Mouse (Mus musculus): Measurements from ENCODE around the gene Suz12. TPM values are rescaled to one million over a fixed set of nuclear protein-coding genes. Genes with fewer than 3 reads are reported as not detected.
A peak's percentile ranks its signal among the peaks of the same experiment; 100 is the strongest.
"Not testable (repeated sequence)": the region's sequence is repeated elsewhere in the genome, so short reads cannot be mapped to it uniquely, and the experiment has no call there.

Gene Suz12
- polyA plus RNA-seq, 1 experiment from 2014 or later, result 23.3 TPM

DNA sequence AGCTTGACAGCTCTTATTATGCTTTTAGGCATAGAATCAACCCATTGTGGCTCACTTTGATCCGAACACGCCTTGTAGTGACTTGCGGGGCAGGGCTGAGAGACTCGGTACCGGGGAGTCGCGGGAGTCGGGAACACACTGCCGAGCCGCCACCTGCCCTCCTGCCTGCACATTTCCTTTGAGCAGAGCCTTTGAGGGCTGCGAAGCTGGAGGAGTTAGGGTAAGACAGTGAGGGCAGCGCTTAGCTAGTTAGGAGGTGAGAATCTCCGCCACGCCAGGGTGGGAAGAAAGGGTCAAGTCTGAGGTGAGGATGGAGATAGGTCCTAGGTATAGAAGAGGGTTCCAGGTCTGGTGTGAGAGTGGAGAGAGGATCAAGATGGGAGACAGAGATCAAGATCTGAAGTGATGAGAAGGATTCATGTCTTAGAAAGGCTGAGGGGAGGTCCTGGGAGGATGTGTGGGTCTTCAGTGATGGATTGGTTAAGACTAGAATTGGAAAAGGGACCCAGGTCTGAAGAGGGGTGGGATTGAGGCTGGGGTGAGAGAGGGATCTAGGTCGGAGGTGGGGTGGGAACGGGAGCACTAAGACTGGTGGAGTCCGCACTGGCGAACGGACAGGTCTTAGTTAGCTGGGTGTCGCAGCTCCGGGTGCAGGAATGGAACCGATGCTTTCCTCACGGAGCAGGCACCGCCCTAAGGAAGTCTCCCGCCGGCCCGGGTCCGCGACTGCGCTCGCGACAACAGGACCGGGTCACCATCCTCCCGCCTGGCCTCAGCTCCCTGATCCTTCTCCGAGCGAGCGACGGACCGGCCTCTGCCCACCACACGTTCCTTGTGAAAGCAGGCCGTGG, 19.1 kb upstream of the Suz12 start:
- DNase-seq (ENCODE audit: low spot score), result peak; percentile 75
- Histone ChIP-seq H3K27me3 (replicated peaks; ENCODE audit: low read depth, poor library complexity, severe bottlenecking) (peaks cover 45% of the 10 kb centered on the region), H3K9me3 (no peaks in the 10 kb centered on the region), H3K27ac (replicated peaks) (peak overlapping the region; percentile 65; the same call in 1 of the 2 replicates), H3K4me3 (peak overlapping the region; percentile 66), H3K4me1 (peaks cover 16% of the 10 kb centered on the region), H3K36me3 (replicated peaks) (no peaks in the 10 kb centered on the region)
- under 1% methylated on average over 41 of the region's 41 CpGs for WGBS

DNA sequence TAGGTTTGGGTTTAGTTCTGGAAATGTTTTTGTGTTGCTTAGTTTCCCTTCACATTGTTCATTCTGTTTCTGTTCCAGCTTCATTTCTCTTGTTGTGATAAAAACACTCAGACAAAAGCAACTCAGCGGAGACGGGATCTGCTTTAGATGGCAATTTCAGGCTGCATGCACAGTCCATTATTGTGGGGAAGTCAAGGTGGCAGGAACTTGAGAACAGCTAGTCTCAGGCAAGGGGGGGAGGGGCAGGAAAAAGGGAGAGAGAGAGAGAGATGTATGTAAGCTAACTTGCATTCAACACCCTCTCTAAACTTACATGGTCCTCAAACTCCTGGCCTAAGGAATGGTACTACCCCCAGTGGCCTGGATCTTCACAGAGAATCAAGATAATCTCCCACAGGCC, 17.5 kb upstream of the Suz12 start:
- no peak overlapping the region for H3K27ac ChIP-seq (replicated peaks)
- WGBS, result 60% methylated on average over 2 of the region's 2 CpGs
- H3K9me3 ChIP-seq, result no peaks in the 10 kb centered on the region
- DNase-seq (ENCODE audit: low spot score), result no peak
- no peaks in the 10 kb centered on the region for H3K36me3 ChIP-seq (replicated peaks)
- H3K4me1 ChIP-seq, result peaks cover 16% of the 10 kb centered on the region
- no peak overlapping the region for H3K4me3 ChIP-seq
- H3K27me3 ChIP-seq (replicated peaks; ENCODE audit: low read depth, poor library complexity, severe bottlenecking), result peaks cover 45% of the 10 kb centered on the region

DNA sequence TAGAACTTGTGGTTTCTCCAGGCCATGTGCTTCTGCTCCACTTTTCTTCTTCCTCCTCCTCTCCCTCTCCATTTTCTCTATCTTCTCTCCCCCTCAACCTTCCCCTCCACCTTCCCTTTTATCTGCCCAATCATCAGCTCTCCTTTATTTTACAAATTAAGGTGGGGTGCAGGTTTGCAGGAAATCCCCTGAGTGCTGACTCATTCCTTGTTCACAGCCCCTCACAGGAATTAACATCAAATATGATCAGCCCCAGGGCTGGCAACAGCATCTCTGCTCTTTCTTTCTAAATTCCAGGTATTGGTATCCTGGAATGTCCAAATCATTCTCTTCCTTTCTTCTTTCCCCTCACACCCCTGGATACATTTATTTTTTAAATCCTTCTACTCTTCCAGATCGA, 16.7 kb upstream of the Suz12 start:
- 87% methylated on average over 1 of the region's 1 CpGs for WGBS
- DNase-seq (ENCODE audit: low spot score), result no peak
- Histone ChIP-seq H3K36me3 (replicated peaks) (no peaks in the 10 kb centered on the region), H3K4me1 (peaks cover 16% of the 10 kb centered on the region), H3K27ac (replicated peaks) (no peak overlapping the region), H3K4me3 (no peak overlapping the region), H3K27me3 (replicated peaks; ENCODE audit: low read depth, poor library complexity, severe bottlenecking) (peaks cover 45% of the 10 kb centered on the region), H3K9me3 (no peaks in the 10 kb centered on the region)

DNA sequence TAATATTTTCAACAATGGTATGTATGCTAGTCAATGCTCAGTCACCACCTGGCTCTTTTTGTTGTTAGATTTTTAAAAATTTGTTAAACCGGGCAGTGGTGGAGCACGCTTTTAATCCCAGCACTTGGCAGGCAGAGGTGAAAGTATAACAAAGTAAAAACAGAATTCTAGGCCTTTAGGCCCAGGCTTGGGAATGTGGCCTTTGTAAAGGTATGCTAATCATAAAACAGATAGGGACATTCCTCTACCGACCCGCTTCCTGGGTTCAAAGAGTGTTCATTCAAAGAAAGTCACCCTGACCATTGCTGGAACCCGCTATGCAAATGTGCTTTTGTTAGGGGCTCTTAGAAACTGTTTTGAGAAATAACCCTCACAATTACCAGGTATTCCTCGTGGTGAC, 16.3 kb upstream of the Suz12 start:
- not testable (repeated sequence) for H3K27ac ChIP-seq (replicated peaks); H3K36me3 ChIP-seq (replicated peaks); H3K9me3 ChIP-seq; DNase-seq (ENCODE audit: low spot score); H3K4me3 ChIP-seq
- peaks cover 45% of the 10 kb centered on the region for H3K27me3 ChIP-seq (replicated peaks; ENCODE audit: low read depth, poor library complexity, severe bottlenecking)
- peaks cover 16% of the 10 kb centered on the region for H3K4me1 ChIP-seq
- 81% methylated on average over 6 of the region's 6 CpGs for WGBS

DNA sequence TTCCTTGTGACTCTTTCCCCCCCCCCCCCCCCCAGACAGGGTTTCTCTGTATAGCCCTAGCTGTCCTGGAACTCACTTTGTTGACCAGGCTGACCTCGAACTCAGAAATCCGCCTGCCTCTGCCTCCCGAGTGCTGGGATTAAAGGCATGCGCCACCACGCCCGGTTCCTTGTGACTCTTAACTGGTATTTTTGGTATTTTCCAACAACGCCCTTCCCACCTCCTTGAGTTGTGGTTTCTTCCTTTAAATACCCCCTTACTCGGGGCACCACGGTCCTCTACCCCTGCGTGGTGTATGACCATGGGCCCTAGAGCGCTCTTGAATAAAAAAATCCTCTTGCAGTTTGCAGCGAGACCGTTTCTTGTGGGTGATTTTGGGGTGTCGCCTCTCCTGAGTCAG, 15.8 kb upstream of the Suz12 start:
- H3K27me3 ChIP-seq (replicated peaks; ENCODE audit: low read depth, poor library complexity, severe bottlenecking), result peaks cover 41% of the 10 kb centered on the region
- not testable (repeated sequence) for H3K27ac ChIP-seq (replicated peaks); DNase-seq (ENCODE audit: low spot score); H3K4me3 ChIP-seq; H3K36me3 ChIP-seq (replicated peaks); H3K9me3 ChIP-seq
- H3K4me1 ChIP-seq, result peaks cover 16% of the 10 kb centered on the region
- 96% methylated on average over 14 of the region's 14 CpGs for WGBS

DNA sequence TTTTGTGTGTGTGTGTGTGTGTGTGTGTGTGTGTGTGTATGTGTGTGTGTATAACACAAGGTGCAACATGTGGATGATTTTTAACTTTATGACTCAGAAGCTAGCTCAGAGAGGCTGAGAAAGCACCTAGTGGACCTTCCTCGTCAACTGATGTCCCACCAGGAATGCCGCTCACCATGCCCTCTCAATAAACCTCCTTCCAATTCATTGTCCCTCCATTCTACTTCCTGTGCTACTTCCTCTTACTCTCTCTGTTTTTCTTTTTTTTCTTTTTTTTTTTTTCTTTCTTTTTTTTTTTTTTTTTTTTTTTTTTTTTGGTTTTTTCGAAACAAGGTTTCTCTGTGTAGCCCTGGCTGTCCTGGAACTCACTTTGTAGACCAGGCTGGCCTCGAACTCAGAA, 15.2 kb upstream of the Suz12 start:
- DNase-seq (ENCODE audit: low spot score); H3K9me3 ChIP-seq; H3K36me3 ChIP-seq (replicated peaks); H3K4me3 ChIP-seq; H3K27ac ChIP-seq (replicated peaks): not testable (repeated sequence)
- H3K27me3 ChIP-seq (replicated peaks; ENCODE audit: low read depth, poor library complexity, severe bottlenecking), result peaks cover 34% of the 10 kb centered on the region
- H3K4me1 ChIP-seq, result peaks cover 16% of the 10 kb centered on the region
- 90% methylated on average over 4 of the region's 4 CpGs for WGBS

DNA sequence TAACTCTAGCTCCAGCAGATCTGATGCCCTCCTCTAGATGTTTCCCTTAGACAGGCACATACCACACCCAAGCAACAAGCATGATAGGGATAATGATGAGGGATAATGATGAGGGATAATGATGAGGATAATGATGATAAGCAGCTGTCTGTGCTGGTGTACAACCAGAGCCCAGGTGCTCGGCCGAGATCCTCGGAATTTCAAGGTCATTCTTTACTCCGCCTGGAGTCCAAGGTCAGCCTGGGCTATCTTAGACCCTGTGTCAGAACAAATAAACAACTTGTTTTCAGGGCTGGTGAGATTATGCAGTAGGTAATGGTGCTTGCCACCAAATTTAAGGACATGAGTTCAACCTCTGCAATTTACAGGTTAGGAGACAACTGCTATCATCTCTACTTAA, 6.0 kb upstream of the Suz12 start:
- H3K4me1 ChIP-seq, result no peaks in the 10 kb centered on the region
- WGBS, result 88% methylated on average over 4 of the region's 4 CpGs
- H3K27ac ChIP-seq (replicated peaks), result no peak overlapping the region
- H3K9me3 ChIP-seq, result no peaks in the 10 kb centered on the region
- no peak for DNase-seq (ENCODE audit: low spot score)
- H3K27me3 ChIP-seq (replicated peaks; ENCODE audit: low read depth, poor library complexity, severe bottlenecking), result no peaks in the 10 kb centered on the region
- no peak overlapping the region for H3K4me3 ChIP-seq
- no peaks in the 10 kb centered on the region for H3K36me3 ChIP-seq (replicated peaks)

DNA sequence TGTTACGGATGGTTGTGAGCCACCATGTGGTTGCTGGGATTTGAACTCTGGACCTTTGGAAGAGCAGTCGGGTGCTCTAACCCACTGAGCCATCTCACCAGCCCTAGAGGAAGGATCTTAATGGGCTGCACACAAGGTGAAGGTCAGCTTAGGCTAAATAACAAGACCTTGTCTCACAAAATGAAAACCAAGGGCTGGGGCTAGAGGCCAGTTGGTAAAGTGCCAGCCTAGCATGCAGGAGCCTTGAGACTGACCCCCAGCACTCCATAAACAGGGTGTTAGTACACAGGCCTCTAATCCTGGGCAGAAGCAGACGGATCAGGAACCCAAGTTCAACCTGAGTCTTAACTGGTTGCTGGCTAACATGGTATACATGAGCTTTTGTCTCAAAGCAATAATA, 5.0 kb upstream of the Suz12 start:
- Histone ChIP-seq H3K27ac (replicated peaks) (no peak overlapping the region), H3K36me3 (replicated peaks) (no peaks in the 10 kb centered on the region), H3K27me3 (replicated peaks; ENCODE audit: low read depth, poor library complexity, severe bottlenecking) (no peaks in the 10 kb centered on the region), H3K9me3 (no peaks in the 10 kb centered on the region), H3K4me1 (no peaks in the 10 kb centered on the region), H3K4me3 (no peak overlapping the region)
- no peak for DNase-seq (ENCODE audit: low spot score)
- WGBS, result 87% methylated on average over 3 of the region's 3 CpGs

DNA sequence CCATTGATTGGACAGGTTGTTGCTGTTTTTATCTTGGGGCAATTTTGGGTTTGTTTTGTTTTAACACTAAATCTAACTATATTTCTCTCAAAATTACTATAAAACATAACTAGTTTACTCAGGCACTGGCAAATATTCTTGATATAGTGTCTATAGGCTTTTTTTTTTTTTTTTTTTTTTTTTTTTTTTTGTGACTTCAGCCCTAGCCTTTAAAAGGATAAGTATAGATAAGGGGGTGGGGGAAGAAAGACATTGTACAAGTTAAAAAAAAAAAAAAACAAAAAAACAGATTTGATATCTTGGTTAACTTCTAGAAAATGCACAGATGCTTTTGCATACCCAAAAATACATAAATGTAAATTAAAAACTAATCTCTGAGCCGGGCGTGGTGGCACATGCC, 2.8 kb upstream of the Suz12 start:
- Histone ChIP-seq H3K4me1 (peaks cover 2% of the 10 kb centered on the region), H3K4me3 (no peak overlapping the region), H3K36me3 (replicated peaks) (0 out of 2 replicates have a peak, but pooled peaks cover 2% of the 10 kb centered on the region), H3K27me3 (replicated peaks; ENCODE audit: low read depth, poor library complexity, severe bottlenecking) (no peaks in the 10 kb centered on the region), H3K9me3 (no peaks in the 10 kb centered on the region), H3K27ac (replicated peaks) (no peak overlapping the region)
- DNase-seq (ENCODE audit: low spot score), result no peak
- WGBS, result 96% methylated on average over 2 of the region's 2 CpGs

DNA sequence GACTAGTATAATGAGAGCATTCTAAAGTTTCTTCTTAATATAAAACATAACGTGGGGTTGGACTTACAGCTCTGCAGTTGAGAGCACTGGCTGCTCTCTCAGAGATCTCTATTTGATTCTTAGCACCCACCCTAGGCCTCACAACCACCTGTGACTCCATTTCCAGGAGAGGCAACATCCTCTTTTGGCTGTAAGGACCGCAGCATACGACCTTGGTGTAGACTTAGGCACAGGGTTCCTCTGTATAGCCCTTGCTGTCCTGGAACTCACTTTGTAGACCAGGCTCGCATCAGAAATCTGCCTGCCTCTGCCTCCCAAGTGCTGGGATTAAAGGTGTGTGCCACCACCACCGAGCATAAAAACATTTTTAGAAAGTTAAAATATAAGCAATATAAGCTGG, 1.3 kb upstream of the Suz12 start:
- no peaks in the 10 kb centered on the region for H3K27me3 ChIP-seq (replicated peaks; ENCODE audit: low read depth, poor library complexity, severe bottlenecking)
- H3K9me3 ChIP-seq, result no peaks in the 10 kb centered on the region
- WGBS, result 94% methylated on average over 5 of the region's 5 CpGs
- no peak overlapping the region; the same call in 1 of the 2 replicates for H3K27ac ChIP-seq (replicated peaks)
- DNase-seq (ENCODE audit: low spot score), result no peak
- peaks cover 14% of the 10 kb centered on the region for H3K36me3 ChIP-seq (replicated peaks)
- peaks cover 4% of the 10 kb centered on the region for H3K4me1 ChIP-seq
- no peak overlapping the region for H3K4me3 ChIP-seq

DNA sequence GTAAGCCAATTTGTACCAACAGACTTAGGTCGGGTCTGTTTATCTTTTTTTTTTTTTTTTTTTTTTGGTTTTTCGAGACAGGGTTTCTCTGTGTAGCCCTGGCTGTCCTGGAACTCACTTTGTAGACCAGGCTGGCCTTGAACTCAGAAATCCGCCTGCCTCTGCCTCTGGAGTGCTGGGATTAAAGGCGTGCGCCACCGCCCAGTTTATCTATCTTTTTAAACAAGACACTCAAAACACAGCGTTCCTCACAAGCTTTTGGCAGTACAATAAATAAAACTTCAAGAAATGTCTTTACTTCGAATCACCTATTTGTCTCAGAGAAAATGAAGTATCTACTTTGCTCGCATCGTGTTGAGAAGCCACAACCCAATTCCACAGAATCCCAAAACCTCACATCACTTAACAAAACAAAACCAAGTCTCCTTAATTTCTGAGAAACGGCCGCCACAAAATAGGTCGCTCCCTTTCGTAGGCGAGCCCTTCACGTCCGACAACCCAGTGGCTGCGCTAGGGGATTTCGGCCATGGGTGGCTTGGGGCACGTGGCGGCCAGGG, 793 bp upstream of the Suz12 start:
- Histone ChIP-seq H3K27ac (replicated peaks) (peak overlapping the region; percentile 99), H3K4me1 (peaks cover 4% of the 10 kb centered on the region), H3K9me3 (no peaks in the 10 kb centered on the region), H3K36me3 (replicated peaks) (peaks cover 19% of the 10 kb centered on the region), H3K27me3 (replicated peaks; ENCODE audit: low read depth, poor library complexity, severe bottlenecking) (no peaks in the 10 kb centered on the region), H3K4me3 (peak overlapping the region; percentile 93)
- WGBS, result 32% methylated on average over 21 of the region's 21 CpGs
- no peak for DNase-seq (ENCODE audit: low spot score)

DNA sequence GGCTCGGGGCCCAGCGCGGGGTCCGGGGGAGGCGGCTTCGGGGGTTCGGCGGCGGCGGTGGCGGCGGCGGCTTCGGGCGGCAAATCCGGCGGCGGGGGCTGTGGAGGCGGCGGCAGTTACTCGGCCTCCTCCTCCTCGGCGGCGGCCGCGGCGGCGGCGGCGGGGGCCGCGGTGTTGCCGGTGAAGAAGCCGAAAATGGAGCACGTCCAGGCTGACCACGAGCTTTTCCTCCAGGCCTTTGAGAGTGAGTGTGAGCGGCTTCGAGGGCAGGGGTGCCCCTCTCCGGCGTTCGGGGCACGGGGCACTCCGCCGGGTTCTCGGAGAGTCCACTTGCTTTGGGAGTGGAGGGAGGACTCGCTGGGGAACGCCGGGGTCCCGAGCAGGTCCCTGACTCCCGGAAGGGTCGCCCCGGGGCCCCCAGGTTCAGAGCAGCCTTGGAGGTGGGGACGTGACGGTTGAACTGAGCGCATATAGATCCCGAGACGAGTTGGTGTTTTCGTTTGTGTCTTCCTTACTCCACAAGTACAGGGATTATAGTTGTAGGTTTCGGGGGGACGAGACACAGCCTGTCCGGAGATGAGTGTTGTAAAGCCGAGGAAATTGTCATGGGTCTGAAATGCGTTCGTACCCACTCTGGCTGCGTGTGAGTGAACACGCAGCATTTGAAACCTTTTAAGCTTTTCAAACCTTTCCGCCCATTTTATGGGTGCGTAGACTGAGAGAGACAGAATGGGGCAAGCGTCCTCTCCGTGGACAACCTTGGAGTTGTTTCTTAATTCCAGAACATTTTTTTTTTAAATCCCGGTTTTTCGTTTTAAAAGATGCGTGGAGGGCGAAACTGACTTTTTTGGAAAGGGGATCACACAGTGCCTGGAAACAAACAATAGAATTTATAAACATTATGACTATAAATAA, 707 bp downstream of the Suz12 start:
- H3K27ac ChIP-seq (replicated peaks), result peak overlapping the region; percentile 99
- peak overlapping the region; percentile 93 for H3K4me3 ChIP-seq
- peaks cover 4% of the 10 kb centered on the region for H3K4me1 ChIP-seq
- WGBS, result under 1% methylated on average over 74 of the region's 74 CpGs
- peaks cover 34% of the 10 kb centered on the region for H3K36me3 ChIP-seq (replicated peaks)
- no peak for DNase-seq (ENCODE audit: low spot score)
- no peaks in the 10 kb centered on the region for H3K27me3 ChIP-seq (replicated peaks; ENCODE audit: low read depth, poor library complexity, severe bottlenecking)
- no peaks in the 10 kb centered on the region for H3K9me3 ChIP-seq

All from embryonic facial prominence, embryonic 10.5 days (tissue).